Mouse (Mus musculus) liver, embryonic 13.5 days (tissue): ENCODE measurements around the gene Hist1h3i. TPM values are rescaled to one million over a fixed set of nuclear protein-coding genes. Genes with fewer than 3 reads are reported as not detected.
A peak's percentile ranks its signal among the peaks of the same experiment; 100 is the strongest.
"Not testable (repeated sequence)": the region's sequence is repeated elsewhere in the genome, so short reads cannot be mapped to it uniquely, and the experiment has no call there.

ENCODE experiments used
- ATAC-seq: fragments of 200-750 bp; cut with Nextera tagmentation; 2 replicates; pipeline ENCODE4 v1.8.0; 2017; ENCODE audit warnings: low read depth, mild to moderate bottlenecking, moderate number of reproducible peaks, moderate library complexity
- DNase-seq: peaks from one replicate; pipeline ENCODE4 v3.0.0; 2022
- H3K27ac ChIP-seq: fragments of 300-500 bp; sonication (generic); 2 replicates; pipeline ENCODE4 v1.5.1; 2015; ENCODE audit warnings: moderate library complexity, mild to moderate bottlenecking, inconsistent platforms
- H3K27me3 ChIP-seq: fragments of 300-500 bp; sonication (generic); 2 replicates; pipeline ENCODE4 v1.6.1; 2015; ENCODE audit warnings: mild to moderate bottlenecking, inconsistent platforms
- H3K36me3 ChIP-seq: fragments of 300-500 bp; sonication (generic); 2 replicates; pipeline ENCODE4 v1.6.1; 2015; ENCODE audit warnings: mild to moderate bottlenecking, inconsistent platforms
- H3K4me1 ChIP-seq: fragments of 300-500 bp; sonication (generic); replicated peaks from 2 replicates; pipeline ENCODE4 v1.6.1; 2015; ENCODE audit warnings: inconsistent platforms
- H3K4me2 ChIP-seq: fragments of 300-500 bp; sonication (generic); 2 replicates; pipeline ENCODE4 v1.6.1; 2015; ENCODE audit warnings: inconsistent platforms, mild to moderate bottlenecking, moderate library complexity
- H3K4me3 ChIP-seq: fragments of 300-500 bp; sonication (generic); replicated peaks from 2 replicates; pipeline ENCODE4 v1.5.1; 2015; ENCODE audit warnings: mild to moderate bottlenecking, inconsistent platforms
- H3K9ac ChIP-seq: fragments of 300-500 bp; sonication (generic); 2 replicates; pipeline ENCODE4 v1.6.1; 2015; ENCODE audit warnings: mild to moderate bottlenecking, inconsistent platforms
- H3K9me3 ChIP-seq: fragments of 300-500 bp; sonication (generic); replicated peaks from 2 replicates; pipeline ENCODE4 v1.6.1; 2016; ENCODE audit warnings: inconsistent platforms
- WGBS: fragments of 180-500 bp; shearing (Covaris S2); methylation state at CpG from one replicate; pipeline ENCODE4 v1.1.7; 2015; ENCODE audit not compliant: insufficient replicate concordance; 5-methylcytosine and 5-hydroxymethylcytosine counted together
- polyA plus RNA-seq: library from polyadenylated mRNA; unstranded; fragments of >200 nt; fragmentation: Nextera tagmentation; extraction: Ambion mirVana; gene quantifications from 2 replicates; pipeline ENCODE4 v1.2.1, GENCODE M21; 2015

Hist1h3i gene
- polyA plus RNA-seq, 1 experiment from 2014 or later: 194 TPM

GRCm38 (mm10) chr13:21781021-21781555, 2.1 kb downstream of the Hist1h3i start:
- peak overlapping the region; percentile 73 for H3K4me3 ChIP-seq
- no peaks in the 10 kb centered on the region for H3K36me3 ChIP-seq
- peak overlapping the region; percentile 93 for H3K9ac ChIP-seq
- no peaks in the 10 kb centered on the region for H3K9me3 ChIP-seq
- peak overlapping the region; percentile 91 for H3K4me2 ChIP-seq
- peaks cover 59% of the 10 kb centered on the region for H3K4me1 ChIP-seq
- ATAC-seq: no peak
- H3K27me3 ChIP-seq: no peaks in the 10 kb centered on the region
- no peak for DNase-seq
- peak overlapping the region; percentile 100 for H3K27ac ChIP-seq
- 29% methylated on average over 6 of the region's 6 CpGs for WGBS

DNA sequence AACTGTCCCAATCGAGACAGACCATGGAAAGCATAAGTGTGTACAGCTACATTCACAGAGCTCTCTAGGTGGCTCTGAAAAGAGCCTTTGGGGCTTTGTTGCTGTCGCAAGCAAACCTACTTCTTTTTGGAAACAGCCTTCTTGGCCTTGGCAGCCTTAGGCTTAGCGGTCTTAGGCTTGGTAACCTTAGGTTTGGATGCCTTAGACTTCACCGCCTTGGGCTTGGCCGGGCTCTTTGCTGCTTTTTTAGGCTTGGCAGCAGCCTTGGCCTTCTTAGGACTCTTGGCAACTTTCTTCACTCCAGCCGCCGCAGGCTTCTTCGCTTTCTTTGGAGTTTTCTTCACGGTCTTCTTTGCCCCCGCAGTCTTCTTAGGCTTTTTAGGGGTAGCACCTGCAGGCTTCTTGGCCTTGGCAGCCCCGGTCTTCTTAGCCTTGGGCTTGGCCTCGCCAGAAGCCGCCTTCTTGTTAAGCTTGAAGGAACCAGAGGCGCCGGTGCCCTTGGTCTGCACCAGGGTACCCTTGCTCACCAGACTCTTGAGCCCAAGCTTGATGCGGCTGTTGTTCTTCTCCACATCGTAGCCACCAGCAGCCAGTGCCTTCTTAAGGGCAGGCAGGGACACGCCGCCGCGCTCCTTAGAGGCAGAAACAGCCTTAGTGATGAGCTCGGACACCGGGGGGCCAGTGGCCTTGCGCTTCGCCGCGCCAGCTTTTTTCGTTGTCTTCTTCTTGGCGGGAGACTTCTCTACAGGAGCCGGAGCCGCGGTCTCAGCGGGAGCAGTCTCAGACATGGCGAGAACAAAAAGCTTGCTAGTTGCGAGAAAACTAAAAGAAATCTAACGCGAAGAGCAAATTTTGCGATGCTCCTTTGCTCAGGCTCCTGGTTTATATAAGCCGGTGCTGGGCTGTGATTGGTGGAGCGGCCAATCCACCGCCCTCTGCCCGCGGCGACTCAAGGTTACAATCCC, 3.1 kb downstream of the Hist1h3i start, which contains the start of gene Hist1h1b:
Hist1h1b (minus strand) TSS at position 859 of the 965 bp plus-strand sequence.
- WGBS: under 1% methylated on average over 44 of the region's 44 CpGs
- peak within 1 kb of the TSS; percentile 100 for H3K27ac ChIP-seq
- peak within 1 kb of the TSS; percentile 93 for H3K9ac ChIP-seq
- no peaks in the 10 kb centered on the region for H3K9me3 ChIP-seq
- H3K27me3 ChIP-seq: no peaks in the 10 kb centered on the region
- H3K36me3 ChIP-seq: no peaks in the 10 kb centered on the region
- ATAC-seq (peak; percentile 54), DNase-seq (peak; percentile 87)
- peak within 1 kb of the TSS; percentile 91 for H3K4me2 ChIP-seq
- H3K4me1 ChIP-seq: peaks cover 57% of the 10 kb centered on the region
- peak within 1 kb of the TSS; percentile 73 for H3K4me3 ChIP-seq

- Histone ChIP-seq H3K27me3 (no peaks in the 10 kb centered on the region), H3K4me1 (peaks cover 54% of the 10 kb centered on the region), H3K9me3 (no peaks in the 10 kb centered on the region), H3K36me3 (0 out of 2 replicates have a peak, but pooled peaks cover 3% of the 10 kb centered on the region), H3K27ac (peak overlapping the region; percentile 100), H3K4me2 (peak overlapping the region; percentile 91), H3K4me3 (peak overlapping the region; percentile 73), H3K9ac (peak overlapping the region; percentile 93)
- DNase-seq: peak; percentile 78
- 3% methylated on average over 33 of the region's 33 CpGs for WGBS
- ATAC-seq: peak; percentile 70
Observed at GRCm38 (mm10) chr13:21778814-21779766, 4.1 kb downstream of the Hist1h3i start.

- Histone ChIP-seq H3K4me2 (peak overlapping the region; percentile 64), H3K4me3 (peak overlapping the region; percentile 50)
- WGBS: 78% methylated on average over 1 of the region's 1 CpGs
Observed at GRCm38 (mm10) chr13:21755707-21756106, 27.5 kb downstream of the Hist1h3i start.

DNA sequence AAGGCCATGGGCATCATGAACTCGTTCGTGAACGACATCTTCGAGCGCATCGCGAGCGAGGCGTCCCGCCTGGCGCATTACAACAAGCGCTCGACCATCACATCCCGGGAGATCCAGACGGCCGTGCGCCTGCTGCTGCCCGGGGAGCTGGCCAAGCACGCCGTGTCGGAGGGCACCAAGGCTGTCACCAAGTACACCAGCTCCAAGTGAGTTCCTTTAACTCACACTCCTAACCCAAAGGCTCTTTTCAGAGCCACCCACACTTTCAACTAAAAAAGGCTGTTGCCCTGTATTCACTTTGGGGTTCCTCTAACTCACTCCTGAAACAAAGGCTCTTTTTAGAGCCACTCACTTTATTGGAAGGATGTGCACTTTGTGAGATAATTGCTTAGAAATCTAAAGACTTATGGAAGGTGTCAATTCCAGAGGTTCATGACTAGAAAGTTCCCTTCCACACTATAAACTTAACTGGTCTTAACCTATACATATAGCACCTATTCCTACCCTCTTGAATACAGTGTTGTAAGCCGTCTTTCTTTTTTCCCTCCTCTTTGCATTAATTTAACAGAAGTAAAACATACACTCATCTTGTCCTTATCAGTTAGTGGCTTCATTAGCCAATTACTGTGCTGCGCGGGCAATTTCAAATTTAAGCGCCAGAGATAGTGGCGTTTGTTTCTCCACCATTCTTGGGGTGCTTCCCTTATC, 28.7 kb downstream of the Hist1h3i start:
- Histone ChIP-seq H3K4me3 (peak overlapping the region; percentile 56), H3K4me2 (peak overlapping the region; percentile 78), H3K27ac (peak overlapping the region; percentile 99), H3K4me1 (peaks cover 27% of the 10 kb centered on the region), H3K9ac (peak overlapping the region; percentile 75)
- not testable (repeated sequence) for H3K9me3 ChIP-seq, H3K36me3 ChIP-seq, H3K27me3 ChIP-seq
- DNase-seq (peak; percentile 61), ATAC-seq (peak; percentile 20)
- WGBS: under 1% methylated on average over 20 of the region's 26 CpGs

More at GRCm38 (mm10) chr13:21755707-21756106, 27.5 kb downstream of the Hist1h3i start:
- Histone ChIP-seq H3K4me1 (peaks cover 27% of the 10 kb centered on the region), H3K36me3 (no peaks in the 10 kb centered on the region), H3K9me3 (no peaks in the 10 kb centered on the region), H3K27ac (peak overlapping the region; percentile 99), H3K27me3 (no peaks in the 10 kb centered on the region), H3K9ac (peak overlapping the region; percentile 70)
- no peak for ATAC-seq
- DNase-seq: no peak

- H3K27ac ChIP-seq: peak within 1 kb of the TSS; percentile 99
- peak within 1 kb of the TSS; percentile 58 for H3K4me3 ChIP-seq
- ATAC-seq (peak; percentile 81), DNase-seq (peak; percentile 92)
- 1% methylated on average over 48 of the region's 50 CpGs for WGBS
- H3K4me1 ChIP-seq: peaks cover 31% of the 10 kb centered on the region
- not testable (repeated sequence) for H3K27me3 ChIP-seq, H3K9me3 ChIP-seq, H3K36me3 ChIP-seq
- H3K4me2 ChIP-seq: peak within 1 kb of the TSS; percentile 78
- peak within 1 kb of the TSS; percentile 83 for H3K9ac ChIP-seq
Observed at GRCm38 (mm10) chr13:21753524-21754285, 29.5 kb downstream of the Hist1h3i start, which contains the start of the genes Hist1h2ak and Hist1h2bn. Gene Hist1h2ak (minus strand): TSS chr13:21753827. Gene Hist1h2bn (plus strand): TSS chr13:21754123.

GRCm38 (mm10) chr13:21753051-21753523, 30.1 kb downstream of the Hist1h3i start:
- H3K9ac ChIP-seq: peak overlapping the region; percentile 83
- under 1% methylated on average over 10 of the region's 10 CpGs for WGBS
- no peaks in the 10 kb centered on the region for H3K27me3 ChIP-seq
- H3K27ac ChIP-seq: peak overlapping the region; percentile 99
- peak overlapping the region; percentile 58 for H3K4me3 ChIP-seq
- no peak for DNase-seq
- no peak for ATAC-seq
- no peaks in the 10 kb centered on the region for H3K36me3 ChIP-seq
- H3K4me2 ChIP-seq: peak overlapping the region; percentile 78
- H3K4me1 ChIP-seq: peaks cover 35% of the 10 kb centered on the region
- H3K9me3 ChIP-seq: no peaks in the 10 kb centered on the region

GRCm38 (mm10) chr13:21752356-21752755, 30.8 kb downstream of the Hist1h3i start:
- H3K27ac ChIP-seq: peak overlapping the region; percentile 99
- H3K4me3 ChIP-seq: peak overlapping the region; percentile 58
- 0 out of 2 replicates have a peak, but pooled peaks cover 3% of the 10 kb centered on the region for H3K36me3 ChIP-seq
- H3K9me3 ChIP-seq: no peaks in the 10 kb centered on the region
- no peak for ATAC-seq
- 35% methylated on average over 3 of the region's 3 CpGs for WGBS
- no peaks in the 10 kb centered on the region for H3K27me3 ChIP-seq
- no peak for DNase-seq
- peak overlapping the region; percentile 78 for H3K4me2 ChIP-seq
- H3K9ac ChIP-seq: peak overlapping the region; percentile 83
- H3K4me1 ChIP-seq: peaks cover 38% of the 10 kb centered on the region

DNA sequence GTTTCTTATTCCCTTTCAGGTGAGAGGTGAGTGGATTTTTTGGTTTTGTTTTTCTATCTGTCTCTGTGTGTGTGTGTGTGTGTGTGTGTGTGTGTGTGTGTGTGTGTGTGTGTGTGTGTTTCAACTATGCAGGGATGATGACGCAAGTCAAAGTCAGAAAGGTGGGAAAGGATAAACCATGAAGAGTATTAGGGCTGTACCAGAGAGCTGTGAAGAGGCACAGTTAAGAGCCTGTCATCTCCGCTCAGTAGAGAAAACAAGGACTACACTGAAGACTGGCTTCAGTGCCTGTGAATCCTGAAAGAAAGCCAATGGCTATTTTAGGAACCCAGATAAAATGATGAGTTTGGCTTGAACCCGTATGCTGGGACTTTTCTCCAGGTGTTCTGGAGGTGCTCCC, 31.3 kb downstream of the Hist1h3i start:
- DNase-seq (no peak), ATAC-seq (no peak)
- H3K4me1 ChIP-seq: peaks cover 37% of the 10 kb centered on the region
- peak overlapping the region; percentile 58 for H3K4me3 ChIP-seq
- H3K9ac ChIP-seq: peak overlapping the region; percentile 83
- 0 out of 2 replicates have a peak, but pooled peaks cover 4% of the 10 kb centered on the region for H3K36me3 ChIP-seq
- H3K27ac ChIP-seq: peak overlapping the region; percentile 99
- no peaks in the 10 kb centered on the region for H3K27me3 ChIP-seq
- WGBS: 50% methylated on average over 3 of the region's 3 CpGs
- H3K4me2 ChIP-seq: peak overlapping the region; percentile 78
- H3K9me3 ChIP-seq: no peaks in the 10 kb centered on the region
